Mouse (Mus musculus): ENCODE results near the gene Mtch1.

Gene Mtch1

GRCm38 (mm10) chr17:29305871-29306270 is 41.9 kb downstream of the Mtch1 start:
- DNase-seq (ENCODE audit: low read depth, low spot score): no peak

GRCm38 (mm10) chr17:29305058-29305806 is 42.5 kb downstream of the Mtch1 start:
- no peak for DNase-seq (ENCODE audit: low read depth, low spot score)

GRCm38 (mm10) chr17:29304376-29305057 is 43.2 kb downstream of the Mtch1 start:
- no peak for DNase-seq (ENCODE audit: low read depth, low spot score)

GRCm38 (mm10) chr17:29303856-29304255 is 43.9 kb downstream of the Mtch1 start:
- DNase-seq (ENCODE audit: low read depth, low spot score): no peak

GRCm38 (mm10) chr17:29303087-29303486 is 44.6 kb downstream of the Mtch1 start:
- DNase-seq (ENCODE audit: low read depth, low spot score): no peak

GRCm38 (mm10) chr17:29302149-29302548 is 45.6 kb downstream of the Mtch1 start:
- no peak for DNase-seq (ENCODE audit: low read depth, low spot score)

GRCm38 (mm10) chr17:29301421-29301820 is 46.3 kb downstream of the Mtch1 start:
- DNase-seq (ENCODE audit: low read depth, low spot score): no peak

- peak; percentile 27 for DNase-seq (ENCODE audit: low read depth, low spot score)
Measured at GRCm38 (mm10) chr17:29300926-29301325, 46.8 kb downstream of the Mtch1 start.

GRCm38 (mm10) chr17:29299282-29299681 is 48.5 kb downstream of the Mtch1 start:
- DNase-seq (ENCODE audit: low read depth, low spot score): no peak

- DNase-seq (ENCODE audit: low read depth, low spot score): no peak
Measured at GRCm38 (mm10) chr17:29297813-29298212, 49.9 kb downstream of the Mtch1 start.

- DNase-seq (ENCODE audit: low read depth, low spot score): no peak
Measured at GRCm38 (mm10) chr17:29297321-29297720, 50.4 kb downstream of the Mtch1 start.

- DNase-seq (ENCODE audit: low read depth, low spot score): no peak
Measured at GRCm38 (mm10) chr17:29295835-29296234, 51.9 kb downstream of the Mtch1 start.

GRCm38 (mm10) chr17:29293807-29294605 is 53.7 kb downstream of the Mtch1 start:
- no peak for DNase-seq (ENCODE audit: low read depth, low spot score)

- DNase-seq (ENCODE audit: low read depth, low spot score): no peak
Measured at GRCm38 (mm10) chr17:29292996-29293395, 54.7 kb downstream of the Mtch1 start.

- DNase-seq (ENCODE audit: low read depth, low spot score): no peak
Measured at GRCm38 (mm10) chr17:29291793-29292192, 55.9 kb downstream of the Mtch1 start.

GRCm38 (mm10) chr17:29282216-29282952 is 65.3 kb downstream of the Mtch1 start:
- no peak for DNase-seq (ENCODE audit: low read depth, low spot score)

Measured in telencephalon, adult 2 months (tissue).